Comparison of ENCODE assay signal across 10 mouse cellular contexts in genomic region chr19:12595135-12595529, GRCm38 (mm10). TPM values are rescaled to one million over a fixed set of nuclear protein-coding genes. Genes with fewer than 3 reads are reported as not detected.
DNase-seq lines count a peak whose midpoint lies in the region; ATAC-seq lines count a peak whose summit lies in the region.
"Had no signal": no experiment of that assay in that cellular context is flagged by ENCODE, and none has a peak within 500 bp of the region (broad histone marks: within the 10 kb centered on the region; RNA-seq: fewer than 3 reads in every experiment).

No protein-coding gene starts in this region.

- intact Hi-C loops in heart, postnatal 14 days (cut with DNase I) = loop anchor here (5.0 to 10.0 kb wide), 4 partner anchors 127 to 222 kb away; partner anchors contain the start of genes Lpxn and Zfp91

- no peak for DNase-seq in heart, postnatal 14 days
- DNase-seq in embryonic facial prominence, embryonic 10.5 days (ENCODE audit: low spot score) = no peak
- DNase-seq in hindbrain, embryonic 14.5 days (ENCODE audit: low spot score) = no peak
- DNase-seq in embryo, embryonic 10.5 days (ENCODE audit: low spot score) = no peak
- no peak for DNase-seq in gastrocnemius, postnatal 25 days

- peak overlapping the region; percentile 100 for H3K4me2 ChIP-seq in heart, embryonic 12.5 days
- H3K4me2 ChIP-seq in hindbrain, embryonic 14.5 days (replicated peaks) = peak overlapping the region; percentile 80
- peak overlapping the region; percentile 98 for H3K4me2 ChIP-seq in midbrain, embryonic 12.5 days (replicated peaks)

- peaks cover 7% of the 10 kb centered on the region for H3K4me1 ChIP-seq in heart, embryonic 12.5 days (replicated peaks)
- H3K4me1 ChIP-seq in embryonic facial prominence, embryonic 10.5 days = peaks cover 14% of the 10 kb centered on the region
- H3K4me1 ChIP-seq in hindbrain, embryonic 14.5 days (replicated peaks; ENCODE audit: control insufficient read depth, insufficient read depth, low read length) = peaks cover 10% of the 10 kb centered on the region; the same call in 1 of the 2 replicates
- H3K4me1 ChIP-seq in midbrain, embryonic 12.5 days = 0 out of 2 replicates have a peak, but pooled peaks cover 3% of the 10 kb centered on the region

- no peak overlapping the region for H3K9ac ChIP-seq in heart, embryonic 12.5 days
- H3K9ac ChIP-seq in hindbrain, embryonic 14.5 days = no peak overlapping the region
- no peak overlapping the region for H3K9ac ChIP-seq in midbrain, embryonic 12.5 days (replicated peaks)

- peak overlapping the region; percentile 78 for H3K4me3 ChIP-seq in heart, embryonic 12.5 days
- H3K4me3 ChIP-seq in embryonic facial prominence, embryonic 10.5 days = peak overlapping the region; percentile 78
- H3K4me3 ChIP-seq in hindbrain, embryonic 14.5 days (replicated peaks; ENCODE audit: low read length) = peak overlapping the region; percentile 65
- peak overlapping the region; percentile 67 for H3K4me3 ChIP-seq in midbrain, embryonic 12.5 days

- H3K27me3 ChIP-seq in heart, embryonic 12.5 days (replicated peaks) = no peaks in the 10 kb centered on the region; the same call in 1 of the 2 replicates
- H3K27me3 ChIP-seq in embryonic facial prominence, embryonic 10.5 days (replicated peaks; ENCODE audit: low read depth, poor library complexity, severe bottlenecking) = peaks cover 11% of the 10 kb centered on the region
- peaks cover 4% of the 10 kb centered on the region; the same call in 1 of the 2 replicates for H3K27me3 ChIP-seq in hindbrain, embryonic 14.5 days (ENCODE audit: control insufficient read depth, insufficient read depth, low read length)
- peaks cover 7% of the 10 kb centered on the region for H3K27me3 ChIP-seq in midbrain, embryonic 12.5 days

- WGBS in heart, embryonic 12.5 days = 60% methylated on average over 2 of the region's 2 CpGs
- WGBS in embryonic facial prominence, embryonic 10.5 days = 54% methylated on average over 2 of the region's 2 CpGs
- 60% methylated on average over 2 of the region's 2 CpGs for WGBS in hindbrain, embryonic 14.5 days
- 56% methylated on average over 2 of the region's 2 CpGs for WGBS in midbrain, embryonic 12.5 days

- ATAC-seq in heart, embryonic 12.5 days (ENCODE audit: insufficient number of reproducible peaks, low FRiP score) = no peak
- no peak; the same call in 1 of the 2 replicates for ATAC-seq in hindbrain, embryonic 14.5 days (ENCODE audit: low FRiP score)
- ATAC-seq in midbrain, embryonic 12.5 days (ENCODE audit: low FRiP score, low read depth) = no peak
- no peak for ATAC-seq in CD4-positive, CD25-positive, alpha-beta regulatory T cell, adult 4 months

- H3K36me3 ChIP-seq in heart, embryonic 12.5 days = no peaks in the 10 kb centered on the region
- H3K36me3 ChIP-seq in embryonic facial prominence, embryonic 10.5 days (replicated peaks) = no peaks in the 10 kb centered on the region
- H3K36me3 ChIP-seq in hindbrain, embryonic 14.5 days (replicated peaks; ENCODE audit: control insufficient read depth, insufficient read depth) = no peaks in the 10 kb centered on the region
- no peaks in the 10 kb centered on the region for H3K36me3 ChIP-seq in midbrain, embryonic 12.5 days

- no peaks in the 10 kb centered on the region for H3K9me3 ChIP-seq in heart, embryonic 12.5 days (replicated peaks)
- 0 out of 2 replicates have a peak, but pooled peaks cover 5% of the 10 kb centered on the region for H3K9me3 ChIP-seq in embryonic facial prominence, embryonic 10.5 days
- H3K9me3 ChIP-seq in hindbrain, embryonic 14.5 days (ENCODE audit: control insufficient read depth, low read length) = no peaks in the 10 kb centered on the region
- no peaks in the 10 kb centered on the region for H3K9me3 ChIP-seq in midbrain, embryonic 12.5 days

- no peak overlapping the region for H3K27ac ChIP-seq in heart, embryonic 12.5 days (ENCODE audit: poor library complexity, severe bottlenecking)
- H3K27ac ChIP-seq in embryonic facial prominence, embryonic 10.5 days (replicated peaks) = no peak overlapping the region
- H3K27ac ChIP-seq in hindbrain, embryonic 14.5 days = peak overlapping the region; percentile 86; the same call in 1 of the 2 replicates
- no peak overlapping the region for H3K27ac ChIP-seq in midbrain, embryonic 12.5 days (replicated peaks)

RNA-seq across cellular contexts. Expression of gene Gm4952, which starts 4.6 kb away (rescaled TPM):
- 0.08 and 0.15 TPM in 2 replicates for polyA plus RNA-seq in heart, embryonic 12.5 days (2016; fragmentation: Nextera tagmentation; extraction: Ambion mirVana)
- total RNA-seq in heart, postnatal 14 days (2021) = not detected
- not detected in 2 replicates for polyA plus RNA-seq in embryonic facial prominence, embryonic 10.5 days (2016; fragmentation: Nextera tagmentation; extraction: Ambion mirVana)
- not detected in 2 replicates for polyA plus RNA-seq in hindbrain, embryonic 14.5 days (2014; fragmentation: Nextera tagmentation; extraction: Ambion mirVana)
- not detected in 2 replicates for polyA plus RNA-seq in midbrain, embryonic 12.5 days (2016; fragmentation: Nextera tagmentation; extraction: Ambion mirVana)
- not detected for polyA plus RNA-seq in CD4-positive, CD25-positive, alpha-beta regulatory T cell, adult 4 months (2017; shearing (Covaris generic))
- not detected for total RNA-seq in gastrocnemius, postnatal 25 days (2021)
- polyA plus RNA-seq: adrenal gland, adult 2 months had no signal

RNA-seq across cellular contexts. Expression of gene Glyat, which starts 38.0 kb away (rescaled TPM):
- not detected in 2 replicates for polyA plus RNA-seq in heart, embryonic 12.5 days (2016; fragmentation: Nextera tagmentation; extraction: Ambion mirVana)
- total RNA-seq in heart, postnatal 14 days (2021) = not detected
- polyA plus RNA-seq in embryonic facial prominence, embryonic 10.5 days (2016; fragmentation: Nextera tagmentation; extraction: Ambion mirVana) = not detected in 2 replicates
- polyA plus RNA-seq in hindbrain, embryonic 14.5 days (2014; fragmentation: Nextera tagmentation; extraction: Ambion mirVana) = not detected in 2 replicates
- polyA plus RNA-seq in midbrain, embryonic 12.5 days (2016; fragmentation: Nextera tagmentation; extraction: Ambion mirVana) = not detected in 2 replicates
- under 1 TPM in 1 of 2 experiments, not detected in 1; 0.19 TPM for polyA plus RNA-seq in CD4-positive, CD25-positive, alpha-beta regulatory T cell, adult 4 months (2017; shearing (Covaris generic))
- total RNA-seq in gastrocnemius, postnatal 25 days (2021) = not detected
- total RNA-seq: left cerebral cortex, adult 8-10 months had no signal
- polyA plus RNA-seq: adrenal gland, adult 2 months had no signal

RNA-seq across cellular contexts. Expression of gene Fam111a, which starts 49.6 kb away (rescaled TPM):
- 21.0 and 21.8 TPM in 2 replicates for polyA plus RNA-seq in heart, embryonic 12.5 days (2016; fragmentation: Nextera tagmentation; extraction: Ambion mirVana)
- total RNA-seq in heart, postnatal 14 days (2021) = 1 to 10 TPM; 5.8 to 7.3 TPM
- 19.3 and 21.4 TPM in 2 replicates for polyA plus RNA-seq in embryonic facial prominence, embryonic 10.5 days (2016; fragmentation: Nextera tagmentation; extraction: Ambion mirVana)
- 7.1 and 7.5 TPM in 2 replicates for polyA plus RNA-seq in hindbrain, embryonic 14.5 days (2014; fragmentation: Nextera tagmentation; extraction: Ambion mirVana)
- polyA plus RNA-seq in midbrain, embryonic 12.5 days (2016; fragmentation: Nextera tagmentation; extraction: Ambion mirVana) = 15.4 and 16.7 TPM in 2 replicates
- 10 to 100 TPM; 43.5 to 49.8 TPM for polyA plus RNA-seq in CD4-positive, CD25-positive, alpha-beta regulatory T cell, adult 4 months (2017; shearing (Covaris generic))
- 1 to 10 TPM; 2.5 to 3.9 TPM for total RNA-seq in gastrocnemius, postnatal 25 days (2021)
